Mouse (Mus musculus) heart, postnatal 0 days (tissue): Measurements from ENCODE around the gene Nrm. TPM values are rescaled to one million over a fixed set of nuclear protein-coding genes. Genes with fewer than 3 reads are reported as not detected.

Experiments used
- ATAC-seq: fragments of 200-750 bp; cut with Nextera tagmentation; 2 replicates; pipeline ENCODE4 v1.8.0; 2017; ENCODE audit warnings: low read depth, moderate number of reproducible peaks, moderate library complexity; ENCODE audit not compliant: insufficient read depth
- DNase-seq: peaks from one replicate; pipeline ENCODE4 v3.0.0-alpha.2; 2016; ENCODE audit warnings: low spot score
- H3K27ac ChIP-seq: fragments of 300-500 bp; sonication (generic); 2 replicates; pipeline ENCODE4 v1.5.1; 2014; ENCODE audit warnings: low read depth, mild to moderate bottlenecking
- H3K27me3 ChIP-seq: fragments of 300-500 bp; sonication (generic); 2 replicates; pipeline ENCODE4 v1.6.1; 2014; ENCODE audit warnings: low read length, mixed read lengths; ENCODE audit not compliant: control insufficient read depth, insufficient read depth
- H3K36me3 ChIP-seq: fragments of 300-500 bp; sonication (generic); replicated peaks from 2 replicates; pipeline ENCODE4 v1.6.1; 2014; ENCODE audit warnings: low read length, mixed read lengths; ENCODE audit not compliant: control insufficient read depth, insufficient read depth
- H3K4me1 ChIP-seq: fragments of 300-500 bp; sonication (generic); 2 replicates; pipeline ENCODE4 v1.6.1; 2014; ENCODE audit warnings: antibody characterized with exemption; ENCODE audit not compliant: control insufficient read depth, insufficient read depth
- H3K4me2 ChIP-seq: fragments of 300-500 bp; sonication (generic); 2 replicates; pipeline ENCODE4 v1.6.1; 2014; ENCODE audit warnings: low read depth, mild to moderate bottlenecking, low read length, moderate library complexity
- H3K4me3 ChIP-seq: fragments of 300-500 bp; sonication (generic); 2 replicates; pipeline ENCODE4 v1.5.1; 2014; ENCODE audit warnings: low read depth, low read length
- H3K9ac ChIP-seq: fragments of 300-500 bp; sonication (generic); replicated peaks from 2 replicates; pipeline ENCODE4 v1.6.1; 2014; ENCODE audit warnings: low read depth, low read length, mixed read lengths
- H3K9me3 ChIP-seq: fragments of 300-500 bp; sonication (generic); replicated peaks from 2 replicates; pipeline ENCODE4 v1.6.1; 2016; ENCODE audit warnings: low read length; ENCODE audit not compliant: control insufficient read depth
- CTCF ChIP-seq: IDR thresholded peaks from 2 replicates; pipeline ENCODE4 v1.5.1; 2016; ENCODE audit warnings: antibody characterized with exemption, control low read depth, low read depth
- EP300 ChIP-seq: IDR thresholded peaks from 2 replicates; pipeline ENCODE4 v1.6.1; 2016; ENCODE audit warnings: antibody characterized with exemption, low read depth
- WGBS: fragments of 180-500 bp; shearing (Covaris S2); extraction: QIAGEN DNeasy Blood & Tissue Kit; methylation state at CpG from one replicate; pipeline ENCODE4 v1.1.7; 2014; 5-methylcytosine and 5-hydroxymethylcytosine counted together
- polyA plus RNA-seq: library from polyadenylated mRNA; unstranded; fragments of >200 nt; fragmentation: Nextera tagmentation; extraction: Ambion mirVana; gene quantifications from 2 replicates; pipeline ENCODE4 v1.2.1, GENCODE M21; 2015
- total RNA-seq: library from RNA; depleted of rRNA; stranded (reverse); fragments of >200 nt; gene quantifications from 2 replicates; pipeline ENCODE4 v1.2.3, GENCODE M21; 2014; ENCODE audit warnings: low replicate concordance

Gene Nrm
- total and polyA plus RNA-seq, 2 experiments from 2014 or later = 16.1 to 18.0 TPM

GRCm38 (mm10) chr17:35873774-35874519 is 12.8 kb downstream of the Nrm start:
- TF ChIP-seq EP300 (no peak), CTCF (peak; percentile 94)
- Histone ChIP-seq H3K27me3 (no peaks in the 10 kb centered on the region), H3K27ac (peak overlapping the region; percentile 39; the same call in 1 of the 2 replicates), H3K4me1 (peaks cover 14% of the 10 kb centered on the region), H3K4me2 (peak overlapping the region; percentile 26), H3K36me3 (peaks cover 27% of the 10 kb centered on the region), H3K9me3 (no peaks in the 10 kb centered on the region), H3K4me3 (no peak overlapping the region), H3K9ac (no peak overlapping the region)
- 21% methylated on average over 21 of the region's 21 CpGs for WGBS
- DNase-seq (peak; percentile 84), ATAC-seq (0 out of 2 replicates have a peak, but pooled peaks have one; percentile 45)

- Histone ChIP-seq H3K4me1 (peaks cover 8% of the 10 kb centered on the region; the same call in 1 of the 2 replicates), H3K27me3 (no peaks in the 10 kb centered on the region), H3K4me2 (no peak overlapping the region), H3K36me3 (peaks cover 27% of the 10 kb centered on the region), H3K27ac (no peak overlapping the region), H3K4me3 (no peak overlapping the region), H3K9me3 (no peaks in the 10 kb centered on the region), H3K9ac (no peak overlapping the region)
- no peak for DNase-seq
- ATAC-seq = no peak
- no peak for TF ChIP-seq CTCF
- TF ChIP-seq EP300 = no peak
- WGBS = 53% methylated on average over 6 of the region's 6 CpGs
Measured at GRCm38 (mm10) chr17:35874721-35875120, 13.6 kb downstream of the Nrm start.

- peak; percentile 90 for ATAC-seq
- peak within 1 kb of the TSS; percentile 74 for H3K9ac ChIP-seq
- TF ChIP-seq EP300 = no peak; the same call in 1 of the 2 replicates
- peak; percentile 88 for TF ChIP-seq CTCF
- peak within 1 kb of the TSS; percentile 97 for H3K4me2 ChIP-seq
- H3K27me3 ChIP-seq = no peaks in the 10 kb centered on the region
- H3K27ac ChIP-seq = peak within 1 kb of the TSS; percentile 44
- H3K9me3 ChIP-seq = no peaks in the 10 kb centered on the region
- 5% methylated on average over 64 of the region's 66 CpGs for WGBS
- peak within 1 kb of the TSS; percentile 70 for H3K4me3 ChIP-seq
- peak; percentile 95 for DNase-seq
- H3K4me1 ChIP-seq = peaks cover 8% of the 10 kb centered on the region; the same call in 1 of the 2 replicates
- H3K36me3 ChIP-seq = peaks cover 47% of the 10 kb centered on the region
Measured at GRCm38 (mm10) chr17:35879245-35880057, 18.3 kb downstream of the Nrm start, which contains the start of gene Dhx16. Gene Dhx16 (plus strand): TSS chr17:35879819.

- WGBS = 87% methylated on average over 17 of the region's 17 CpGs
- Histone ChIP-seq H3K27me3 (no peaks in the 10 kb centered on the region), H3K27ac (no peak overlapping the region), H3K9me3 (no peaks in the 10 kb centered on the region), H3K9ac (no peak overlapping the region), H3K4me1 (peaks cover 8% of the 10 kb centered on the region; the same call in 1 of the 2 replicates), H3K36me3 (peaks cover 62% of the 10 kb centered on the region), H3K4me2 (no peak overlapping the region), H3K4me3 (no peak overlapping the region)
- ATAC-seq = no peak
- no peak for TF ChIP-seq EP300
- TF ChIP-seq CTCF = no peak
- no peak for DNase-seq
Measured at GRCm38 (mm10) chr17:35882924-35883323, 21.8 kb downstream of the Nrm start.

GRCm38 (mm10) chr17:35883777-35884176 is 22.7 kb downstream of the Nrm start:
- H3K9ac ChIP-seq = no peak overlapping the region
- H3K4me3 ChIP-seq = no peak overlapping the region
- 97% methylated on average over 14 of the region's 14 CpGs for WGBS
- DNase-seq (no peak), ATAC-seq (no peak)
- no peaks in the 10 kb centered on the region for H3K9me3 ChIP-seq
- H3K27ac ChIP-seq = no peak overlapping the region
- H3K27me3 ChIP-seq = no peaks in the 10 kb centered on the region
- no peak overlapping the region for H3K4me2 ChIP-seq
- TF ChIP-seq CTCF (no peak), EP300 (no peak)
- peaks cover 71% of the 10 kb centered on the region for H3K36me3 ChIP-seq
- H3K4me1 ChIP-seq = peaks cover 8% of the 10 kb centered on the region; the same call in 1 of the 2 replicates
